Mouse (Mus musculus): Measurements from ENCODE around the gene Ppp1r15a. TPM values are rescaled to one million over a fixed set of nuclear protein-coding genes. Genes with fewer than 3 reads are reported as not detected.
A peak's percentile ranks its signal among the peaks of the same experiment; 100 is the strongest.

Gene Ppp1r15a
- polyA plus RNA-seq, 1 experiment from 2014 or later = 17.2 TPM

DNA sequence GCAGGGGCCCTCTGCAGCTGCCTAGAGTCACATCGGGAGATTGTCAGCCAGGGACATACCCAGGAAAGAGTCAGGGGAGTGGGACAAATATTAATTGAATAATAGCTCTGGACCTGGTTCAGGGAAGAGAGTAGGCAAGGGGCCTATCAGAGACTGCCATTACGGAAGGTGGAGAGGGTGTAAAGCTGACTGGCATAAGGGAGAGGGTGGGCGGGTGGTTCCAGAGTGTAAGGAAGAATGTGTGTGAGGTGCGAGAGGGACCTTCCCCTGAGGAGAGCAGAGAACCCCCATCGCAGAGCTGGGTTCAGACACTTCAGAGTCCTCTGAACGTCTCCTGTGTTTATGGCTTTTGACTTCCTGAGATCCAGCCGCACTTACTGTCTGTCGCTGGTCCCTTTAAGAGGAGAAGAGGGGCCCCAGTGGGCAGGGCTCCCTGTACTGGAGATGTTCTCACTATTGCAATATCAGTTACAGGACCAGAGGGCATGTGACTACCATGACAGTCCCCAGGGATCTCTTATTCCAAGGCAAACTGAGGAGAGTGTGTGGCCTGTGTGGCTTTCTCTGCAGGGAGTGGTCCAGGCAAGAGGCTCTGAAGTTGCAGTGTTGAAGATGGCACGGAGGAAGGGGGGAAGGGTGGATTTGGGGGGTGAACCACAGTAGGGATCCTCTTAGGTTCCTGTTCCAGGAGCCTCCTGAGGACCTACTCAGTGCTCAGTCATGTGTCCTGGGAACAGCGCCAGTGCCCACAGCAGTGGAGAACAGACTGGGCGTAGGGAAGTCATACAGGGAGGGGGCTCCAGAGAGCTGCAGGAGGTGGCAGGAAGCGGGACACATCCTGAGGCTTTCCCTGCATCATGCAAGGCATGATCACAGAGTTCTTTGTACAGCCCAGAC, 35.8 kb upstream of the Ppp1r15a start:
- Histone ChIP-seq H3K4me1 (replicated peaks) (0 out of 2 replicates have a peak, but pooled peaks cover 5% of the 10 kb centered on the region), H3K36me3 (no peaks in the 10 kb centered on the region), H3K27ac (replicated peaks) (no peak overlapping the region), H3K9ac (peak overlapping the region; percentile 31; the same call in 1 of the 2 replicates), H3K27me3 (peaks cover 4% of the 10 kb centered on the region), H3K9me3 (no peaks in the 10 kb centered on the region), H3K4me3 (no peak overlapping the region), H3K4me2 (peak overlapping the region; percentile 6)
- peak; percentile 30; the same call in 1 of the 2 replicates for ATAC-seq (ENCODE audit: low read depth)
- 46% methylated on average over 12 of the region's 12 CpGs for WGBS

DNA sequence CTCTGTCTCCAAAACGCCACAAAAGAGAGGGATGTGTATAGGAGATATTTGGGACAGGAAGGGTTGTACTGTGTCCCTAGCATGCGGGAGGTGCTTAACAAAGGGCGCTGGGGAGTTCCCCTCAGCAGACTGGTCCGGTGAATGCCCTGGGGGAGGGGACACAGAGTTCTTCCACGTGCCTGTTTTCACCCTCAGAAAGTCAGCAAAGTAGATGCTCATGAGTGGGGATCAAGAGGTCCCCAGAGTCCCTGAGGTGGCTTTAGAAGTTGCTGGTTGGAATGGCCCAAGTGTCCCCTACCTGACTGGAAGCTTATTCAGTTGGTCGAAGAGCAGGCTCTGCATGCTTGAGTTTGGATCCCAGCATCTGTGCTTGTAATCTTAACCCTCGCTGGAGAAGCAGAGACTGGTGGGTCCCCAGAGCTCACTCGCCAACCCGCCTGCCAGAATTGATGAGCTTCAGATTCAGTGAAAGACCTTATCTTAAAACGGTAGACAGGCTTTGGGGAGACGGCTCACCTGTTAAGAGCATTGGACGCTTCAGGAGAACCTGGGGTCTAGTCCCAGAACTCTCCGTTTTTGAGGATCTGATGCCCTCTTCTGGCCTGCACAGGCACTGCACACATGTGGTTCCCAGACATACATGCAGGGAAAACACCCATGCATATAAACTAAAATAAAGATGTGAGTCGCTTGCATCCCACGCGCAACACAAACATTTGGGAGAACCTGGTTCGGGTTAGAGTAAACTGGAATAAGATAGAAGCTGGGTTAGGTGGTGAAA, 35.0 kb upstream of the Ppp1r15a start:
- Histone ChIP-seq H3K4me3 (no peak overlapping the region), H3K9me3 (no peaks in the 10 kb centered on the region), H3K27me3 (peaks cover 4% of the 10 kb centered on the region), H3K4me2 (peak overlapping the region; percentile 6), H3K36me3 (no peaks in the 10 kb centered on the region), H3K4me1 (replicated peaks) (0 out of 2 replicates have a peak, but pooled peaks cover 5% of the 10 kb centered on the region), H3K9ac (no peak overlapping the region), H3K27ac (replicated peaks) (no peak overlapping the region)
- ATAC-seq (ENCODE audit: low read depth) = peak; percentile 71
- 29% methylated on average over 17 of the region's 17 CpGs for WGBS

DNA sequence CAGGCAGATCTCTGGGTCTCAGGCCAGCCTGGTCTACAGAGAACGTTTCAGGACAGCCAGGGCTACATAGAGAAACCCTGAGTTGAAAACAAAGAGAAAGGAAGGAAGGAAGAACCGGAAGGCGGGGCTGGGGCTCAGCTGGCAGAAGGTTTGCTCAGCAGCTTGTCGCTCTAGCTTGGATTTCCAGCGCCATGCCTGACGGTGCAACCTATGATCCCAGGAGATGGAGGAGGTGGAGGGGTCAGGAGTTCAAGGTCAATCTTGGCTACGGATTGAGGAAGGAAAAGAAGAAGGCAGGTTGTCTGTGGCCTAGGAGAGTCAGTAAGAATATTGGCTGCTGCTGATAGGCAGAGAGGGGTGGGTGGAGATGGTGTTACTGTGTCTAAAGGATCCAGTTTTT, 34.2 kb upstream of the Ppp1r15a start:
- WGBS = 76% methylated on average over 7 of the region's 7 CpGs

DNA sequence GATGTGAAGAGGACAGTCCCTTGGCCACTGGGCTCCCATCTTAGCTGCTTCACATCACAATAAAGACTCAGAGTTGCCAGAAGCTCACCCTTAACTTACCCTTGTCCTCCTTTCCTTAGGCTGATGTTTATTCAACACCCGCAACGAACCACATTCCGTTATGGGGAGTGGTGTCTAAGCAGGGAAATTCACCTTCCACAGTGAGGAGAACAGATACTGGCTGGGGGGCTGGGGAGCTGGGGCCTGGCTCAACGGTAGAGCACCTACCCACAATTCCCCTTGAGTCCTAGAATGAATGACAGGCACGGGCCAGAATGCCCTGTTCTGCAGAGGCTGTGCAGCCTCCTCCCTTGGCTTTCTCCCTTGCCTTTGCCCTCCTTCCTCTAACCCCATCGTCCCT, 32.8 kb upstream of the Ppp1r15a start:
- Histone ChIP-seq H3K4me2 (no peak overlapping the region), H3K9ac (no peak overlapping the region), H3K27me3 (peaks cover 4% of the 10 kb centered on the region), H3K4me3 (no peak overlapping the region), H3K36me3 (no peaks in the 10 kb centered on the region), H3K27ac (replicated peaks) (no peak overlapping the region), H3K4me1 (replicated peaks) (0 out of 2 replicates have a peak, but pooled peaks cover 5% of the 10 kb centered on the region), H3K9me3 (no peaks in the 10 kb centered on the region)
- no peak for ATAC-seq (ENCODE audit: low read depth)
- WGBS = 64% methylated on average over 6 of the region's 6 CpGs

More for the DNA sequence above, 34.2 kb upstream of the Ppp1r15a start:
- Histone ChIP-seq H3K9ac (no peak overlapping the region), H3K27ac (replicated peaks) (no peak overlapping the region), H3K4me1 (replicated peaks) (0 out of 2 replicates have a peak, but pooled peaks cover 5% of the 10 kb centered on the region), H3K4me2 (no peak overlapping the region), H3K9me3 (no peaks in the 10 kb centered on the region), H3K27me3 (peaks cover 4% of the 10 kb centered on the region), H3K4me3 (no peak overlapping the region), H3K36me3 (no peaks in the 10 kb centered on the region)
- no peak for ATAC-seq (ENCODE audit: low read depth)

DNA sequence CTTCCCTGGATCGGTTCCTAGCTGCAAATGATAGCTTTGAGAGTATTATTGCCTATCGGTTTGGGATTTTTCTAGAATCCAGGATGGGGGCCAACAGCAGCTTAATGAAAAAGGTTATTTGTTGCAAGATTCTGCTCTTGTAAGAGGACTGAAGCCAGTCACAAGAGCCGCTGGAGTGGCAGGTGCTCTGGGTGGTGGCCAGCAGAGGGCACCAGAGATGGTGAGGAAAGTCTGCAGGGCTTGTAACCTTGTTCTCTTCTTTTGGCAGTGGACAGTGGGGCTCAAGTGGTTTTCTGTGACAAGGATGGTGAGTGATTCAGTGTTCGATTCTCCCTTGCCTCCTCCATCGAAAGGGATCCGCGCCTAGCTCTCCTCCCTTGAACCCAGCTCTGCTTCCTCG, 29.7 kb upstream of the Ppp1r15a start:
- peak; percentile 63; the same call in 1 of the 2 replicates for ATAC-seq (ENCODE audit: low read depth)
- H3K9ac ChIP-seq = no peak overlapping the region

DNA sequence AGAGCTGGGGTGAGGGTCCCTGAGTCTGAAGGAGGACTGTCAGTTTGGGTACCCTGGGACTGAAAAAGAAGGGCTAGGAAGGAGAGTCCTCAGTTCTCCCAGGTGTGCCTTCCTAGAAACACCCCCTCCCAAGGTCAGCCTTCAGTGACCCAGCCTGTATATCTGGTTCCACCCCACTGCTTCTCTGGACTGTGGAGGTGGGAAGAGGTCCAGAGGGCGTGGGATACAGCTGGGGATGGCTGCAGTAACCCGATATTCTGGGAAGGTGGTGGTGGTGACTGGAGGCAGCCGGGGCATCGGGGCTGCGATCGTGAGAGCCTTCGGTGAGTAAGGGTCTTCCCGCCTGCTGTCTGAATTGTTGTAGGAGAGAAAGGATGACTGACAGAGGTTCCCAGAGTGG, 28.7 kb upstream of the Ppp1r15a start, which contains the start of gene Hsd17b14:
Hsd17b14 (plus strand) TSS at position 150 of the 400 bp plus-strand sequence.
- no peak within 1 kb of the TSS for H3K4me2 ChIP-seq
- WGBS = 53% methylated on average over 8 of the region's 8 CpGs
- no peak within 1 kb of the TSS for H3K9ac ChIP-seq

More for the DNA sequence above, 29.7 kb upstream of the Ppp1r15a start:
- no peaks in the 10 kb centered on the region for H3K4me1 ChIP-seq (replicated peaks)
- H3K36me3 ChIP-seq = no peaks in the 10 kb centered on the region
- H3K9me3 ChIP-seq = no peaks in the 10 kb centered on the region
- no peak overlapping the region for H3K4me3 ChIP-seq
- H3K4me2 ChIP-seq = no peak overlapping the region
- 28% methylated on average over 8 of the region's 8 CpGs for WGBS
- H3K27me3 ChIP-seq = peaks cover under 1% of the 10 kb centered on the region; the same call in 1 of the 2 replicates
- H3K27ac ChIP-seq (replicated peaks) = no peak overlapping the region

DNA sequence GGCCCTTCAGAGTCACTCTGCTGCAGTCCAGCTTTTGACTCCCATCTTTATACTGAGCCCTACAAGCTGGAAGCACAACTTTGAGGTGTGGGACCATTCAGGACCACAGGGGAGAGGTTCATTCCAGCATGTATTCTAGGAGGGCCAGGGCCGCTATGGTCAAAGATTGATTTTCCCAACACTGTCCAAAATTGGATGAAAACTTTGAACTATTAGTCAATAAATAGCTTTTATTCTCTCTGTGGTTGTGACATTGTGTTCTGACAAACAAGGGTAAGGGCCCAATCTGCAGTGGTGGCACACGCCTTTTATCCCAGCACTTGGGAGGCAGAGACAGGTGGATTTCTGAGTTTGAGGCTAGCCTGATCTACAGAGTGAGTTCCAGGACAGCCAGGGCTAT, 27.9 kb upstream of the Ppp1r15a start:
- Histone ChIP-seq H3K4me3 (no peak overlapping the region), H3K27me3 (no peaks in the 10 kb centered on the region), H3K9ac (no peak overlapping the region), H3K4me1 (replicated peaks) (no peaks in the 10 kb centered on the region), H3K9me3 (no peaks in the 10 kb centered on the region), H3K4me2 (no peak overlapping the region), H3K36me3 (no peaks in the 10 kb centered on the region), H3K27ac (replicated peaks) (no peak overlapping the region)
- 96% methylated on average over 2 of the region's 2 CpGs for WGBS
- no peak for ATAC-seq (ENCODE audit: low read depth)

More for the DNA sequence above, 28.7 kb upstream of the Ppp1r15a start, which contains the start of gene Hsd17b14:
- Histone ChIP-seq H3K27ac (replicated peaks) (no peak within 1 kb of the TSS), H3K4me3 (no peak within 1 kb of the TSS), H3K36me3 (no peaks in the 10 kb centered on the region), H3K4me1 (replicated peaks) (no peaks in the 10 kb centered on the region), H3K9me3 (no peaks in the 10 kb centered on the region), H3K27me3 (no peaks in the 10 kb centered on the region)
- no peak for ATAC-seq (ENCODE audit: low read depth)

DNA sequence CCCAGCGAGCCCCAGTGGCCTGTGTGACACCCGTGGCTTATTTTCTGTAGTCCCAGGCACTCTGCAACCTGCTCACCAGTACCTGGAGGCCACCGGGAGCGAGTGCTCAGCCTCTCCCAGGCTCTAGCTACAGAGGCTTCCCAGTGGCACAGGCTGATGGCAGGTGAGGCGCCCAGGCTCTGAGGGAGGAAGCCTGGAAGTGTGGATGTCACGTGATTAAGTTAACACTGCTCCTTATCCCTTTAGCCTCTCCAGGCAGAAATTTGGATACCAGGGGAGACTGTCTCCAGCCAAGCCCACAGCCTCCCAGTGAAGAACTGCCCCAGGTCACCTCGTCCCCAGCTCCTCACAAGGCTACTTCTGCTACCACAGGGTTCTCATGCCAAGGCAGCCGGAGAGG, 27.5 kb upstream of the Ppp1r15a start:
- no peak for ATAC-seq (ENCODE audit: low read depth)
- 68% methylated on average over 8 of the region's 8 CpGs for WGBS
- H3K9ac ChIP-seq = no peak overlapping the region

DNA sequence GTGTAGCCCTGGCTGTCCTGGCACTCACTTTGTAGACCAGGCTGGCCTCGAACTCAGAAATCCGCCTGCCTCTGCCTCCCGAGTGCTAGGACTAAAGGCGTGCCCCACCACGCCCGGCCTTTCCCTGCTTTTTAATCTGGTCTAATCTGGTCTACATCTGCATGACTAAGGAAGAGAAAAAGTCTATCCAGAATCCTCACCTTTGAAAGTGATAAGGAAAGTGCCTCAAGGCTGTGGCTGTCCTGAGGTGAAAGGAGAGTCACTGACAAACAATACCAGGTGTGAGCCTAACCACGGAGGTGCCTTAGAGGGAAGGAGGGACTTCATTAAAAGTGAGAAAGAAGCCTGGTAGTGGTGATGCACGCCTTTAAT, 25.4 kb upstream of the Ppp1r15a start:
- ATAC-seq (ENCODE audit: low read depth) = no peak
- WGBS = 87% methylated on average over 8 of the region's 8 CpGs
- Histone ChIP-seq H3K4me3 (no peak overlapping the region), H3K27ac (replicated peaks) (no peak overlapping the region), H3K36me3 (no peaks in the 10 kb centered on the region), H3K27me3 (no peaks in the 10 kb centered on the region), H3K4me1 (replicated peaks) (no peaks in the 10 kb centered on the region), H3K9ac (no peak overlapping the region), H3K4me2 (no peak overlapping the region), H3K9me3 (no peaks in the 10 kb centered on the region)

More for the DNA sequence above, 27.5 kb upstream of the Ppp1r15a start:
- H3K9me3 ChIP-seq = no peaks in the 10 kb centered on the region
- H3K4me1 ChIP-seq (replicated peaks) = no peaks in the 10 kb centered on the region
- no peaks in the 10 kb centered on the region for H3K36me3 ChIP-seq
- no peak overlapping the region for H3K4me3 ChIP-seq
- no peaks in the 10 kb centered on the region for H3K27me3 ChIP-seq
- H3K27ac ChIP-seq (replicated peaks) = no peak overlapping the region
- no peak overlapping the region for H3K4me2 ChIP-seq

DNA sequence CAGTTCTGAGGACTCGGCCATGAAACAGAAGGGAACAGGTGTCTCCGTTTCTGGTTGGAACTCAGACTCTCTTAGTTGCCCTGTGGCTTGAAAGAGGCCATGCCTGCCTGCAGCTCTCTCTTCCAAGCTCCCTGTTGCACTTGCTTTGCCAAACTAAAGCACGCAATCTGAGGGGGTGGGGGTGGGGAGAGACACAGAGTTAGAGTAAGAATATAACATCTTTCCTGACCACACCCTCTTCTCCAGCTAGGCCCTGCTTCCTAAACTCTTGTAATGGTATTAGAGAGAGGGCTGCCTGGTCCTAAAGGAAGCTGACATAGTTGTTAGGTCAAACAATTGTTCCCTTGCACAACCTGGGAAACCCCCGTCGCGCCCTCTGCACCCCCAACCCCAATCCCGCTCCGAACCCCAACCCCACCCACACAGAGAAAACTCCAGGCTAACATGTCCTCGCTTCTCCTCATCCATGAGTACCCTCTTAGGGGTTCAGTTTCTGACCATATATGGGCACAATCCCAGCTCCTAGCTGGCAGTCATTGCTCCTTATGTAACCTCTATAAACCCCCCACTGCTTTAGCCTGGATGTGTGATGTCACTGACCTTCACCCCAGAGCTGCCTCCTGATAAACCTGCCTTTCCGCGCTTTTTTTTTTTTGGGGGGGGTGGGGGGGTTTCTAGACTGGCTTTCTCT, 24.9 kb upstream of the Ppp1r15a start:
- Histone ChIP-seq H3K36me3 (no peaks in the 10 kb centered on the region), H3K9ac (no peak overlapping the region), H3K4me1 (replicated peaks) (no peaks in the 10 kb centered on the region), H3K27ac (replicated peaks) (no peak overlapping the region), H3K4me3 (no peak overlapping the region), H3K27me3 (no peaks in the 10 kb centered on the region), H3K9me3 (no peaks in the 10 kb centered on the region), H3K4me2 (no peak overlapping the region)
- no peak for ATAC-seq (ENCODE audit: low read depth)
- WGBS = 82% methylated on average over 11 of the region's 11 CpGs

DNA sequence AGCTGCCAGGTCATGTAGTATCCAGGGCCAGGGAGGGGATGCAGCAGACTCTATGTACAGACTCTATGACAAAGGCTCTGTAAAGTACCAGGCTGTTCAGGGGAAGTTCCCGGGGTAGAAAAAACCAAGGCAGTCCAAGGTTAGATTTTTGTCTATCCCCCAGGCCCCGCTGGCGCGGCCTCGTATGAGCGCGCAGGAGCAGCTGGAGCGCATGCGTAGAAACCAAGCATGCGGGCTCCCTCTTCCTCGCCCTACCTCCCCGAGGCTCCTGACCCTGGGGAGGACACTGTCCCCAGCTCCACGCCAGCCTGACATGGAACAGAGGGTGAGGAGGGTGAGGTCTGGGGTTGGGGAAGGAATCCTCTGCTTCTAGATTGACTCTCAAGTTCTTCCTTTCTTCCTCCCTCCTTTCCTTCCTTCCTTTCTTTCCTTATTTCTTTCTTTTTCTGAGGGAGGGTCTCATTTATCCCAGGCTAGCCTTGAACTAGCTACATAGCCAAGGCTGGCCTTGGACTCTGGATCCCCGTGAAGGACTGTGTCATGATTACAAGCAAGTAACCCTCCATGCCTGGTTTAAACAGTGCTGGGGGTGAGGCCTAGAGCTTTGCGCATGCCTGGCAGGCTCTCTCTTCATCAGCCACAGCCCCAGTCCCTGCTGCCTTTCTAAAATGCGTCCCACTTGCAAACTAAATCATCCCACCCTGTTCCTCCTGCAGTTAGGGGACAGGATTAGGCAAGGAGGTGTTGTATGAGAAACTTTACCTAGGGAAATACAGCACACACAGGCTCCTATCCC, 23.8 kb upstream of the Ppp1r15a start:
- Histone ChIP-seq H3K27ac (replicated peaks) (no peak overlapping the region), H3K9ac (no peak overlapping the region), H3K36me3 (no peaks in the 10 kb centered on the region), H3K4me2 (no peak overlapping the region), H3K9me3 (no peaks in the 10 kb centered on the region), H3K4me3 (no peak overlapping the region), H3K4me1 (replicated peaks) (no peaks in the 10 kb centered on the region), H3K27me3 (no peaks in the 10 kb centered on the region)
- 88% methylated on average over 16 of the region's 16 CpGs for WGBS
- ATAC-seq (ENCODE audit: low read depth) = no peak

Data from neural tube, embryonic 13.5 days (tissue).